Mouse (Mus musculus) ovary, postnatal 10 days (tissue): ENCODE data around the gene Morf4l1.
A peak's percentile ranks its signal among the peaks of the same experiment; 100 is the strongest.

Experiments
- DNase-seq: peaks from one replicate; pipeline ENCODE4 v3.0.0; 2022; ENCODE audit warnings: low spot score

Gene Morf4l1

GRCm38 (mm10) chr9:90114567-90115307, at the start of gene Morf4l1:
Gene Morf4l1 (minus strand): TSS chr9:90114774.
- peak; percentile 85 for DNase-seq

GRCm38 (mm10) chr9:90163749-90164095, 49.1 kb upstream of the Morf4l1 start:
- peak; percentile 29 for DNase-seq

- DNase-seq, result peak; percentile 36
These were observed 48.6 kb upstream of the Morf4l1 start, which contains the start of gene Adamts7 for GRCm38 (mm10) chr9:90162926-90163748. Gene Adamts7 (plus strand): TSS chr9:90163069.

GRCm38 (mm10) chr9:90162243-90162925, 47.8 kb upstream of the Morf4l1 start:
- peak; percentile 37 for DNase-seq

- no peak for DNase-seq
These were observed 32.3 kb upstream of the Morf4l1 start for GRCm38 (mm10) chr9:90146869-90147268.

- DNase-seq, result no peak
These were observed 31.2 kb upstream of the Morf4l1 start for GRCm38 (mm10) chr9:90145788-90146187.

GRCm38 (mm10) chr9:90136678-90136965, 22.0 kb upstream of the Morf4l1 start:
- DNase-seq, result no peak

- DNase-seq, result no peak
These were observed 21.5 kb upstream of the Morf4l1 start for GRCm38 (mm10) chr9:90135963-90136677.

GRCm38 (mm10) chr9:90135466-90135865, 20.9 kb upstream of the Morf4l1 start:
- no peak for DNase-seq

- no peak for DNase-seq
These were observed 19.2 kb upstream of the Morf4l1 start for GRCm38 (mm10) chr9:90133562-90134355.

GRCm38 (mm10) chr9:90128636-90129201, 14.1 kb upstream of the Morf4l1 start:
- no peak for DNase-seq

GRCm38 (mm10) chr9:90127146-90127545, 12.6 kb upstream of the Morf4l1 start:
- no peak for DNase-seq

GRCm38 (mm10) chr9:90126260-90127010, 11.9 kb upstream of the Morf4l1 start:
- DNase-seq, result no peak

- no peak for DNase-seq
These were observed 11.0 kb upstream of the Morf4l1 start for GRCm38 (mm10) chr9:90125416-90126099.

GRCm38 (mm10) chr9:90124873-90125245, 10.3 kb upstream of the Morf4l1 start:
- no peak for DNase-seq

- DNase-seq, result no peak
These were observed 9.7 kb upstream of the Morf4l1 start for GRCm38 (mm10) chr9:90124156-90124872.

GRCm38 (mm10) chr9:90122246-90122740, 7.7 kb upstream of the Morf4l1 start:
- no peak for DNase-seq

- DNase-seq, result no peak
These were observed 2.7 kb upstream of the Morf4l1 start for GRCm38 (mm10) chr9:90117234-90117633.

- no peak for DNase-seq
These were observed 730 bp upstream of the Morf4l1 start for GRCm38 (mm10) chr9:90115308-90115700.
